In the genomic region with DNA sequence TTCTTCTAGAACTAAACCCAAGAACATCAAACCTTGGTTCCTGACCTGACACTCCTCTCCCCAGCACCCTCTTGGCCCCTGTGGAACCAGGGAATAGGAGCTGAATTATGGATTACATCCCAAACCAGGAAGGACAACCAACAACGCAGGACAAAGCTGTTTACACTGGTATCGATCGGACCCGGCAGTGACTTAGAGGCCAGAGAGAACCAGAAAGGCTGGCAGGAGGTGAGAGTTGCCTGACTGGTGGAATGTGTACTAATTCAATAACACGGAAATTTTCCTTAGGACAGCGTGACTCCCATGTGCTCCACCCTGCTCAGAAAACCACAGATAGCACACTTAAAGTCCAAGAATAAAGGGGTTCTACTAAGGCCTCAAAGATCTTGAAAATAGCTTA, we compare ENCODE assay signal across 13 mouse cellular contexts. TPM values are rescaled to one million over a fixed set of nuclear protein-coding genes. Genes with fewer than 3 reads are reported as not detected.
"Had no signal": no experiment of that assay in that cellular context is flagged by ENCODE, and none has a peak within 500 bp of the region (broad histone marks: within the 10 kb centered on the region; RNA-seq: fewer than 3 reads in every experiment).

No protein-coding gene starts in this region.

- ATAC-seq: intestine, postnatal 0 days; lung, postnatal 0 days had no signal

- H3K27me3 ChIP-seq: liver, embryonic 13.5 days; stomach, embryonic 15.5 days had no signal

- H3K27ac ChIP-seq: kidney, postnatal 0 days; layer of hippocampus, adult 2 months; liver, embryonic 13.5 days; macrophage; stomach, embryonic 15.5 days had no signal

- H3K4me2 ChIP-seq: liver, embryonic 13.5 days; lung, embryonic 14.5 days; stomach, embryonic 15.5 days had no signal

- H3K4me3 ChIP-seq: layer of hippocampus, adult 2 months; liver, embryonic 13.5 days; stomach, embryonic 15.5 days had no signal

- DNase-seq: kidney, adult 2 months; kidney, postnatal 25 days; layer of hippocampus, adult 9-11 months; liver, embryonic 13.5 days; lung, embryonic 14.5 days; thymus, adult 2 months; thymus, postnatal 25 days had no signal

- H3K9ac ChIP-seq: liver, embryonic 13.5 days; lung, embryonic 14.5 days; stomach, embryonic 15.5 days had no signal

- H3K36me3 ChIP-seq: liver, embryonic 13.5 days; stomach, embryonic 15.5 days had no signal

- H3K4me1 ChIP-seq: liver, embryonic 13.5 days; stomach, embryonic 15.5 days had no signal

- H3K9me3 ChIP-seq: liver, embryonic 13.5 days; stomach, embryonic 15.5 days had no signal

RNA-seq across cellular contexts. Expression of a gene that starts 35.4 kb away (rescaled TPM):
- polyA plus RNA-seq: macrophage had no signal
